Mouse (Mus musculus) spleen, postnatal 36 days (tissue): ENCODE results near the gene Nfe2.

Experiments
- DNase-seq, 2 experiments: peaks; one replicate each; pipeline ENCODE4 v3.0.0; 2022; ENCODE audit warnings: low spot score in 2 of 2, mixed read lengths in 1 of 2

The Nfe2 gene

GRCm38 (mm10) chr15:103257790-103258728, at the start of gene Nfe2:
TSS of gene Nfe2 (minus strand) at chr15:103258403.
- peak; percentile 84 to 92 for DNase-seq

- DNase-seq: peak; percentile 81 to 89
Measured at GRCm38 (mm10) chr15:103307125-103307524, 48.9 kb upstream of the Nfe2 start.

GRCm38 (mm10) chr15:103305792-103306645, 47.8 kb upstream of the Nfe2 start:
- DNase-seq: no peak

DNA sequence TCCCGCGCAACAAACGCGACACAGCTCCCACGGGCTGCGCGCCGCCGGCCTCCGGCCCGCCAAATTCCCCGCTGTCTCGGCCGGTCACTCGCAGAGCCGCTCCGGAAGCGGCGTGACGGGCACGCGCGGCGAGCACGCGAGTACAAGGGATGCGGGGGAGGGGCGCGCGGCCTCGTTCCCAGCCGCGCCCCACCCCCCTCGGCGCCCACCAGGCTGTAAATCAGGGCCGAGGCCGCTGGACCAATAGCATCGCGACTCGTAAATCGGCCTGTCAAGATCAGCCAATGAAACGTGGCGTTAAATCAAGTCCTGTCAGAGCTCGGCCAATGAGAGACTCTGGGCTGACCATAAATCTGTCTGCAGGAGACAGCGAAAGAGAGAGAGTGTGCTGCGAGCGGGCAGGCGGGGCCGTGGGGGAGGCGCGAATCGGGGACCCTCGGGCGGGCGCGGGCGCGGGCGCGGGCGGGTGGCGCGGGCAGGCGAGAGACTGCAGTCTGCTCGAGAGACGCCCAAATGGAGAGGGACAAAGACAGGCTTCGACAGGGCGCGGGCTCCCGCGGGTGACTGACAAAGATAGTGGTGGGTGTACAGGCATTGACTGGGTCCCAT, 47.0 kb upstream of the Nfe2 start:
- peak; percentile 89 to 90 for DNase-seq

GRCm38 (mm10) chr15:103304616-103304969, 46.4 kb upstream of the Nfe2 start:
- no peak for DNase-seq

GRCm38 (mm10) chr15:103303916-103304615, 45.9 kb upstream of the Nfe2 start:
- DNase-seq: no peak

- DNase-seq: no peak
Measured at GRCm38 (mm10) chr15:103302341-103303021, 44.3 kb upstream of the Nfe2 start.

DNA sequence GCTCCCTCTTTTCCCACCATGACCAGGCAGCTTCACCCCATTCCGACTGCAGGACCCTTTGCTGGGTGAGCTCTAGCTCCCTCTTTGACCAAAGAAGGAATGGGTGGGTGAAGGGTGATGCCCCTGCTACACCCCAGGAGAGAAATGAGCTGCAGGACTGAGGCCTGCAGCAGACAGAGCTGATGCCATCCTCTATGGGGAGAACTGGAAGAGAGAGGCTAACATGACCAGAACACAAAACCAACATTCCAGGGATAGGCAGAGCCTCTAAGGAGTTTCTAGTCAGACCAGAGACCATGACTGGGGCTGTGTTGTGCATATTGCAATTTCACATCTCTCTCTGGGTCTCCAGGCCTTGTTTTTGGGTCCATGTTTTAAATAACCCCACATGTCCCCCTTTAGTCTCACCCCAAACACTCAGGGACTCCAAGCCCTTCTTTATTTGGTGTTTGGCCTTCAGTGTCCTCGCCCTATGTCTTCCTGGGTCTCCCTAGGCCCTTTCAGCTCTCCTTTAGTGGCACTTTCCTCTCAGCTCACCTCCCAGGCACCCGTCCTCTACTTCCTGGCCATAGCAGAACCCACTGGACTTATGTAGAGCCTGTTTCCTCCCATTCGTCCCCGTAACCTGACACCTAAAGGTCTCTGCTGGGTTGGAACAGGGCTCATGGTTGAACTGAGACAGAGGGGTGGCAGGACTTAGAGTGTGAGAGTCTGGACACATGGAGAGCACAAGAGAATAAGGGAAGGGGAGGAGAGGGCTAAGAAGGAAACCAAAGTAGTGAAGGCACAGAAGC, 43.5 kb upstream of the Nfe2 start:
- DNase-seq: no peak

GRCm38 (mm10) chr15:103301046-103301445, 42.8 kb upstream of the Nfe2 start:
- no peak for DNase-seq

- DNase-seq: no peak
Measured at GRCm38 (mm10) chr15:103300560-103300959, 42.4 kb upstream of the Nfe2 start.

GRCm38 (mm10) chr15:103300067-103300471, 41.9 kb upstream of the Nfe2 start:
- DNase-seq: no peak

DNA sequence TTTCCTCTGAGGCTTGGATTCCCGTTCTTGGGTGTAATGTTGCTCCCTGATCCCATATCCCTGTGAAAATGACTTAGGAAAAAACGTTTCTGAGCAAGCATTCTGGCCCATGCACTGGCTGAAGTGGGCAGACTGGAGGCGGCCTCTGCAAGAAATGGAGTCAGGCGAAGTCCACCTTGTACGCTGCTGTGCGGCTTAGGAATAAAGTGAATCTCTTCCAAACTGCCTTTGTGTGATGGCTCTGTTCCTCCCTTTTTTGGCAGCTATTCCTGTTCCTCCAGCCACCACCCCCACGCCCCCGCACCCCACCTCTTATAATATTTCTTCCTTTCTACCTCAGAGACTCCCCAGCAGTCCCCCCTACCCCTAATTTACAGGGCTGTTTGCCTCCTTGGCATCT, 41.4 kb upstream of the Nfe2 start:
- no peak for DNase-seq

DNA sequence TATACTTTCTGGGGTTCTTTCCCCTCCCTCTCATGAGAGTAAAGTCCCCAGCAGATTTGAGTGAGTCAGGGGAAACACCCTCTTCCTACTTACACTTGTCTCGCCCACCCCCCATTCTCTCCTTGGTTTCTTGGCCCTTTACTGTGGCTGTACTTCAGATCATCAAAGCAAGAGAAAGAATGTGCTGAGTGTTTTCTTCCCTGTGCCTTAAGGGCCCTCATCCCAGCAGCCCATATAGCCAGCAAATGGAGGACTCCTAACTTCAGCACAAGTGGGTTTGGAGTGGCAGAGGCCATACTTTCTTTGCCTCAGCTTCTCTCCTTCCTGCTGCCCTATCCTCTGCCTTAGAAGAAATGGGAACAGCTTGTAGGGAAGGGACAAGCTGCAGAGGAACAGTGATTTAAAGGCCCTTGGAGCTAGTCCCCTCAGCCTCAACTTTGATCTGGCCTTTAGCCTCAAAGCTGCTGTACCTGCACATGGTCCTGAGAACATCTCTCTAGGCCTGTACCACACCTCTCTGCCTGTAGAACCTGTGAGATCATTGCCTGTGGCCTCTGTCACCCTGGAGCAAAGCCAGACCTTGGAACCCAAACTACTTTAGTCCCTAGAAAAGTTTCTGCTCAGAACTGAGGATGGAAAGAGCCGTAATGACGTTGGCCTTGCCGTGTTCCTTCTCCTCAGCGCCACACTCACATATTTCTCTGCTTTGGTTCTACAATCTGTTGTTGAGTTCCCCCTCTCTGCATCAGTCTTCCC, 40.8 kb upstream of the Nfe2 start:
- no peak for DNase-seq

- no peak for DNase-seq
Measured at GRCm38 (mm10) chr15:103298026-103298425, 39.8 kb upstream of the Nfe2 start.

GRCm38 (mm10) chr15:103297313-103297712, 39.1 kb upstream of the Nfe2 start:
- no peak for DNase-seq

GRCm38 (mm10) chr15:103295851-103296250, 37.6 kb upstream of the Nfe2 start:
- DNase-seq: no peak

GRCm38 (mm10) chr15:103294649-103295048, 36.4 kb upstream of the Nfe2 start:
- no peak for DNase-seq

DNA sequence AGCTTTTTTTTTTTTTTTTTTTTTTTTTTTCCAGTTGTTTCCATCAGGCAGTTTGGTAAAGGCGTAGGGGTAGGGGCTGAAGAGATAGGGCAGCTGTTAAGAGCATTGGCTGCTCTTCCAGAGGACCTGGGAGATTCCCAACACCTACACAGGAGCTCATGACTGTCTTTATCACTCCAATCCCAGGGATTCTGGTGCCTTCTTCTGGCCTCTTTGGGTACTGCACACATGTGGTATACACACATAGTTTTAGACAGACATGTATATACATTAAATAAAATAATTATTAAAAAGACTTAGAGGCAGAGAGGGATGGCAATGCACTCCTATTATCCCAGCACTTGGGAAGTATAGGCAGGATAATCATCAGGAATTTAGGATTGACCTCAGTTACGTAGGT, 35.2 kb upstream of the Nfe2 start:
- no peak for DNase-seq

DNA sequence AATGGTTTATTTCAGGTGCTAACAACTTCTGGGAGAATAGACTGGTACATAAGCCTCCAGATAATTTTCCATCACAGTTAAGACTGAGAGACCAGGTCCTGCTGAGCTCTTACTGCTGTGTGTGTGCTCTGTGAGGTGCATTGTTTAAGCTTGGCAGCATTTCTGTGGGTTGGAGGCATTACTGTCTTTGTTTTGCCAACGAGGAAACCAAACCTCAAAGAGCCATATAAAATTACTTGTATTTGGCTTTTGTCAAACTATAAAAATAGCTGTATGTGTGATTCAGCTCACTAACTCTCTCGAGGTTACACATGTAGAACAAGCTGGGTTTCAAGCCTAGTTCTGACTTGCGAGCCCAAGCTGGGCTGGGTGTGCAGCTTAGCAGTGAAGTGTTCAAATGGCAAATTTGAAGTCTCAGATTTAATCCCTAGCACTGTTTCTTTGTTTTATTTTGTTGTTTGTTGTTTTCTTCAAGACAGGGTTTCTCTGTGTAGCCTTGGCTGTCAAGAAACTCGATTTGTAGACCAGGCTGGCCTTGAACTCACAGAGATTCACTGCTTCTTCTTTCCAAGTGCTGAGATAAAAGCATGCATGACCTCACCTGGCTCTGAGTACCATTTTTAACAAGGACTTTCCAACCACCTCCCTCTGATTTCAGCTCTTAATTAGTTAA, 34.6 kb upstream of the Nfe2 start:
- no peak for DNase-seq
